Mouse (Mus musculus): ENCODE data around the gene Meiob. TPM values are rescaled to one million over a fixed set of nuclear protein-coding genes. Genes with fewer than 3 reads are reported as not detected.
A peak's percentile ranks its signal among the peaks of the same experiment; 100 is the strongest.

Gene Meiob
- total RNA-seq, 2 experiments from 2014 or later = not detected

GRCm38 (mm10) chr17:24873695-24874404 is 69.8 kb downstream of the Meiob start:
- DNase-seq (ENCODE audit: low spot score in 2 of 2) = no peak

GRCm38 (mm10) chr17:24874405-24874745 is 70.3 kb downstream of the Meiob start:
- no peak for DNase-seq (ENCODE audit: low spot score in 2 of 2)

GRCm38 (mm10) chr17:24874989-24875388 is 70.9 kb downstream of the Meiob start:
- DNase-seq (ENCODE audit: low spot score in 2 of 2) = no peak

- no peak for DNase-seq (ENCODE audit: low spot score in 2 of 2)
Observed at GRCm38 (mm10) chr17:24877336-24878116, 73.4 kb downstream of the Meiob start.

GRCm38 (mm10) chr17:24878117-24878397 is 74.0 kb downstream of the Meiob start:
- DNase-seq (ENCODE audit: low spot score in 2 of 2) = no peak

- no peak for DNase-seq (ENCODE audit: low spot score in 2 of 2)
Observed at GRCm38 (mm10) chr17:24878531-24878930, 74.4 kb downstream of the Meiob start.

GRCm38 (mm10) chr17:24881738-24882440 is 77.8 kb downstream of the Meiob start:
- no peak for DNase-seq (ENCODE audit: low spot score in 2 of 2)

GRCm38 (mm10) chr17:24884391-24884790 is 80.3 kb downstream of the Meiob start:
- DNase-seq (ENCODE audit: low spot score in 2 of 2) = no peak

- DNase-seq (ENCODE audit: low spot score in 2 of 2) = no peak
Observed at GRCm38 (mm10) chr17:24885356-24886133, 81.5 kb downstream of the Meiob start.

- peak; percentile 95 to 100 for DNase-seq (ENCODE audit: low spot score in 2 of 2)
Observed at GRCm38 (mm10) chr17:24886134-24886931, 82.2 kb downstream of the Meiob start, which contains the start of the genes Nubp2 and Spsb3. Gene Nubp2, minus strand, starts transcription at chr17:24886349. Gene Spsb3, plus strand, starts transcription at chr17:24886643.

- DNase-seq (ENCODE audit: low spot score in 2 of 2) = no peak
Observed at GRCm38 (mm10) chr17:24886932-24887271, 82.8 kb downstream of the Meiob start.

- DNase-seq (ENCODE audit: low spot score in 2 of 2) = no peak
Observed at GRCm38 (mm10) chr17:24887291-24888080, 83.4 kb downstream of the Meiob start.

GRCm38 (mm10) chr17:24888862-24889261 is 84.8 kb downstream of the Meiob start:
- no peak for DNase-seq (ENCODE audit: low spot score in 2 of 2)

Other genes starting within 250 kb of the Meiob start
- 100 to 1,000 TPM; 160 to 162 TPM for gene Tsc2, start 171.7 kb upstream of the Meiob start, total RNA-seq (2021)
- 1 to 10 TPM; 3.9 to 5.3 TPM for gene Nthl1, start 171.6 kb upstream of the Meiob start, total RNA-seq (2021)
- 10 to 100 TPM; 47.9 to 52.4 TPM for gene Slc9a3r2, start 154.0 kb upstream of the Meiob start, total RNA-seq (2021)
- 1 to 10 TPM; 3.7 to 3.9 TPM for gene Npw, start 145.8 kb upstream of the Meiob start, total RNA-seq (2021)
- 10 to 100 TPM; 36.5 to 40.7 TPM for gene Zfp598, start 134.6 kb upstream of the Meiob start, total RNA-seq (2021)
- gene Syngr3, start 114.3 kb upstream of the Meiob start, total RNA-seq (2021) = 100 to 1,000 TPM; 197 to 204 TPM
- 10 to 100 TPM; 18.5 to 19.8 TPM for gene Gfer, start 108.1 kb upstream of the Meiob start, total RNA-seq (2021)
- gene Noxo1, start 108.1 kb upstream of the Meiob start, total RNA-seq (2021) = 1 to 10 TPM; 2.7 to 4.4 TPM
- 10 to 100 TPM; 28.5 to 29.1 TPM for gene Tbl3, start 96.6 kb upstream of the Meiob start, total RNA-seq (2021)
- not detected for gene Rnf151, start 86.2 kb upstream of the Meiob start, total RNA-seq (2021)
- 100 to 1,000 TPM; 494 to 506 TPM for gene Rps2, start 86.2 kb upstream of the Meiob start, total RNA-seq (2021)
- 100 to 1,000 TPM; 186 to 200 TPM for gene Ndufb10, start 79.8 kb upstream of the Meiob start, total RNA-seq (2021)
- gene Rpl3l, start 76.5 kb upstream of the Meiob start, total RNA-seq (2021) = 1 to 10 TPM in 1 of 2 experiments, under 1 TPM in 1; 0.79 to 1.0 TPM
- gene Msrb1, start 67.6 kb upstream of the Meiob start, total RNA-seq (2021) = 10 to 100 TPM; 44.4 to 51.2 TPM
- gene Hs3st6, start 51.3 kb upstream of the Meiob start, total RNA-seq (2021) = not detected
- 100 to 1,000 TPM; 107 to 112 TPM for gene Hagh, start 35.9 kb downstream of the Meiob start, total RNA-seq (2021)
- gene Fahd1, start 46.1 kb downstream of the Meiob start, total RNA-seq (2021) = 10 to 100 TPM; 18.1 to 18.2 TPM
- gene Igfals, start 61.7 kb downstream of the Meiob start, total RNA-seq (2021) = not detected
- 10 to 100 TPM; 37.7 to 43.4 TPM for gene Nubp2, start 82.1 kb downstream of the Meiob start, total RNA-seq (2021)
- 10 to 100 TPM; 40.9 to 41.2 TPM for gene Spsb3, start 82.4 kb downstream of the Meiob start, total RNA-seq (2021)
- gene Eme2, start 90.8 kb downstream of the Meiob start, total RNA-seq (2021) = 10 to 100 TPM; 66.9 to 83.2 TPM
- gene Mrps34, start 90.8 kb downstream of the Meiob start, total RNA-seq (2021) = 10 to 100 TPM; 73.0 to 76.3 TPM
- gene Nme3, start 92.2 kb downstream of the Meiob start, total RNA-seq (2021) = 10 to 100 TPM; 48.6 to 53.8 TPM
- gene Mapk8ip3, start 132.7 kb downstream of the Meiob start, total RNA-seq (2021) = 100 to 1,000 TPM; 312 to 326 TPM
- 10 to 100 TPM; 11.2 TPM for gene Jpt2, start 156.4 kb downstream of the Meiob start, total RNA-seq (2021)
- 10 to 100 TPM; 24.0 to 28.5 TPM for gene Cramp1l, start 211.5 kb downstream of the Meiob start, total RNA-seq (2021)
- 10 to 100 TPM; 25.4 to 31.9 TPM for gene Ift140, start 211.8 kb downstream of the Meiob start, total RNA-seq (2021)